Mouse (Mus musculus): ENCODE data around the gene Wnt5b. TPM values are rescaled to one million over a fixed set of nuclear protein-coding genes. Genes with fewer than 3 reads are reported as not detected.

Wnt5b gene
- 0.04 and 0.06 TPM in 2 replicates for polyA plus RNA-seq (2012)

GRCm38 (mm10) chr6:119543803-119544517 lies at the start of gene Wnt5b:
TSS of gene Wnt5b (minus strand) at chr6:119544347.

GRCm38 (mm10) chr6:119479343-119479875 lies 64.7 kb downstream of the Wnt5b start, which contains the start of gene Fbxl14:
TSS of gene Fbxl14 (plus strand) at chr6:119479668.

GRCm38 (mm10) chr6:119417354-119417753 lies 126.8 kb downstream of the Wnt5b start, which contains the start of gene Adipor2:
TSS of gene Adipor2 (minus strand) at chr6:119417704.

Other genes starting within 250 kb of the Wnt5b start
- 0.05 and 0.39 TPM in 2 replicates for gene Lrtm2, start 213.6 kb downstream of the Wnt5b start, polyA plus RNA-seq (2012)
- 14.7 and 15.9 TPM in 2 replicates for gene Adipor2, start 126.6 kb downstream of the Wnt5b start, polyA plus RNA-seq (2012)
- gene Fbxl14, start 64.7 kb downstream of the Wnt5b start, polyA plus RNA-seq (2012) = 64.2 and 73.2 TPM in 2 replicates